Mouse (Mus musculus) brain, adult 2 months (tissue): Measurements from ENCODE around the gene Rbm17.
"Not testable (repeated sequence)": the region's sequence is repeated elsewhere in the genome, so short reads cannot be mapped to it uniquely, and the experiment has no call there.

Source experiments
- DNase-seq: peaks from one replicate; pipeline ENCODE4 v3.0.0; 2011; ENCODE audit warnings: low read depth, low spot score

Rbm17 gene

GRCm38 (mm10) chr2:11546091-11546490 lies 57.9 kb downstream of the Rbm17 start:
- no peak for DNase-seq

GRCm38 (mm10) chr2:11545380-11545779 lies 58.6 kb downstream of the Rbm17 start:
- no peak for DNase-seq

DNA sequence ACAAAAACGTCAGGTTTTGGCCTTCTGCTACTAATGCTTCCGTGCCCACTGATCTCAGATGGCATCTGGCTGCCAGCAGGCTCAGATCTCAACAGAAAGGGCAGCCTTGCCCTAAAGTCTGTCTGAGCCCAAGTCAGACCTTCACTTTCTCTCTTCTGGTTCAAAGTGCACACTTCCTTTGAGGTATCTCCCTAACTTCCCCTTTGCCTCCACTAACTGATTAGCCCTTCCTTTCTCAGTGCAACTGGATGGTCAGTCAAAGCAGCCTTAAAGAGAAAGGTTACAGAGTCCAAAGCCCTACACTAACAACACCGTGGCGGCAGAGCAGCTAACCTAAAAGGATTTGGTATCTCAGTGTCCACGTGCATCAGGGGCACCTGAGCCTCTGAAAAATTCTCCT lies 59.6 kb downstream of the Rbm17 start:
- no peak for DNase-seq

DNA sequence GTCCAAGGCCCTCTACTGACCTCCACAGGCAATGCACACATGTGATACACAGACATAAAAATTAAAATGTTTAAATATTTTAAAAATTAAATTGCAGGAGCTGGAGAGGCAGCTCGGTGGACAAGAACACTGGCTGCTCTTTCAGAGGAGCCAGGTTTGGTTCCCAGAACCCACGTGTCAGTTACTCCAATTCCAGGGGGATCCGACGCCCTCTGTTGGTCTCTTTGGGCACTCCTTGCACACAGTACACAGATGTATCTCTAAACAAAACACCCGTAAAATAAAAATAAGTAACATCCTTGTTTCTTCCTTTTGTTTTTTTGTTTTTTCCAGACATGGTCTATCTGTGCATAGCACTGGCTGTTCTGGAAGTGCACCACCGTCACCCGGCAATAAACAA lies 60.8 kb downstream of the Rbm17 start:
- no peak for DNase-seq

- peak; percentile 85 for DNase-seq
These were observed 61.3 kb downstream of the Rbm17 start for GRCm38 (mm10) chr2:11542640-11543039.

DNA sequence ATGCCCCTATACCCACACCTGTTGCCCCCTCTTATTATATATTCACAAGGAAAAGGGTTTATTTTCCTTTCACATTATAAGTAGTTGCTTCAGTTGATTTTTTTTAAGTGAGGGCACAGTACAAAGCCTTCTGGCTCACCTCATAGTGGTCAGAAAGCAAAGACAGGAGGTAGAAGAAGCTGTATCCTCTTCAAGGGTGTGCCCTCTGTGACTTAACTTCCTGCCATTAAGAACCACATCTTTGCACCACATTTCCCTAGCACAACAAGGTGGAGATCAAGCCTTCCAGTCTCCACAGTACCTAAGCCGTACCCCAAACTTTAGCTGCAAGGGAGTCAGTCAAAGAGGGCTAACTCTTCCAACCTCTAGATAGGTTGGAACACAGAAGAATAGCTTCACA lies 61.8 kb downstream of the Rbm17 start:
- no peak for DNase-seq

DNA sequence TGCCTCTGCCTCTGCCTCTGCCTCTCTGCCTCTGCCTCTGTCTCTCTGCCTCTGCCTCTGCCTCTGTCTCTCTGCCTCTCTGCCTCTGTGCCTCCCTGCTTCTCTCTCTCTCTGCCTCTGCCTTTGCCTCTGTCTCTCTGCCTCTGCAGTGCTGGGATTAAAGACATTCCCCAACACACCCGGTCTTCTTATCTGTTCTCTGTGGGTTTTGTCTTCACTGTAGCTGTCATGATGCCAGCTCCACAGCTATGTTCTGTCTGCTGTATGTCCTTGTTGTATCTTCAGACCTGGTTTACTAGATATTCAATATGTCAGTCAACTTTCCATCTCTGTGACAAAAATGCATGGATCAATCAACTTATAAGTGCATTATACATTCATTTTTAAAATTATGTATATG lies 62.4 kb downstream of the Rbm17 start:
- DNase-seq, result not testable (repeated sequence)

- no peak for DNase-seq
These were observed 68.0 kb downstream of the Rbm17 start for GRCm38 (mm10) chr2:11535966-11536365.
